Mouse (Mus musculus) forebrain, embryonic 12.5 days (tissue): ENCODE results near the gene Vav2. TPM values are rescaled to one million over a fixed set of nuclear protein-coding genes. Genes with fewer than 3 reads are reported as not detected.

Source experiments
- ATAC-seq: fragments of 200-750 bp; cut with Nextera tagmentation; 2 replicates; pipeline ENCODE4 v1.8.0; 2017; ENCODE audit warnings: moderate TSS enrichment; ENCODE audit not compliant: low FRiP score
- H3K27ac ChIP-seq: fragments of 300-500 bp; sonication (generic); 2 replicates; pipeline ENCODE4 v1.5.1; 2016; ENCODE audit warnings: mild to moderate bottlenecking
- H3K27me3 ChIP-seq: fragments of 300-500 bp; sonication (generic); 2 replicates; pipeline ENCODE4 v1.6.1; 2016; ENCODE audit warnings: mild to moderate bottlenecking
- H3K36me3 ChIP-seq: fragments of 300-500 bp; sonication (generic); replicated peaks from 2 replicates; pipeline ENCODE4 v1.6.1; 2016; ENCODE audit warnings: mild to moderate bottlenecking
- H3K4me1 ChIP-seq: fragments of 300-500 bp; sonication (generic); 2 replicates; pipeline ENCODE4 v1.6.1; 2016
- H3K4me2 ChIP-seq: fragments of 300-500 bp; sonication (generic); 2 replicates; pipeline ENCODE4 v1.6.1; 2016; ENCODE audit warnings: mild to moderate bottlenecking, moderate library complexity
- H3K4me3 ChIP-seq: fragments of 300-500 bp; sonication (generic); replicated peaks from 2 replicates; pipeline ENCODE4 v1.5.1; 2016; ENCODE audit warnings: mild to moderate bottlenecking
- H3K9ac ChIP-seq: fragments of 300-500 bp; sonication (generic); 2 replicates; pipeline ENCODE4 v1.6.1; 2016; ENCODE audit warnings: mild to moderate bottlenecking
- H3K9me3 ChIP-seq: fragments of 300-500 bp; sonication (generic); 2 replicates; pipeline ENCODE4 v1.6.1; 2016
- WGBS: fragments of 180-500 bp; shearing (Covaris S2); methylation state at CpG from one replicate; pipeline ENCODE4 v1.1.7; 2016; 5-methylcytosine and 5-hydroxymethylcytosine counted together
- polyA plus RNA-seq: library from polyadenylated mRNA; unstranded; fragments of >200 nt; fragmentation: Nextera tagmentation; extraction: Ambion mirVana; gene quantifications from 2 replicates; pipeline ENCODE4 v1.2.1, GENCODE M21; 2016

Gene Vav2
- polyA plus RNA-seq, 1 experiment from 2014 or later: 17.2 TPM

- no peak overlapping the region for H3K4me2 ChIP-seq
- no peaks in the 10 kb centered on the region for H3K27me3 ChIP-seq
- H3K4me1 ChIP-seq: peaks cover 70% of the 10 kb centered on the region
- ATAC-seq: no peak
- WGBS: 49% methylated on average over 8 of the region's 8 CpGs
- no peak overlapping the region for H3K4me3 ChIP-seq
- no peaks in the 10 kb centered on the region for H3K36me3 ChIP-seq
- no peak overlapping the region for H3K27ac ChIP-seq
- H3K9ac ChIP-seq: no peak overlapping the region
- no peaks in the 10 kb centered on the region for H3K9me3 ChIP-seq
Measured at GRCm38 (mm10) chr2:27320820-27321219, 106.0 kb downstream of the Vav2 start.

- no peak for ATAC-seq
- peaks cover 71% of the 10 kb centered on the region for H3K4me1 ChIP-seq
- H3K27ac ChIP-seq: no peak overlapping the region
- H3K4me2 ChIP-seq: no peak overlapping the region
- no peaks in the 10 kb centered on the region for H3K9me3 ChIP-seq
- no peak overlapping the region for H3K9ac ChIP-seq
- H3K27me3 ChIP-seq: no peaks in the 10 kb centered on the region
- no peak overlapping the region for H3K4me3 ChIP-seq
- 66% methylated on average over 4 of the region's 4 CpGs for WGBS
- no peaks in the 10 kb centered on the region for H3K36me3 ChIP-seq
Measured at GRCm38 (mm10) chr2:27318606-27319005, 108.2 kb downstream of the Vav2 start.

GRCm38 (mm10) chr2:27318197-27318596 is 108.6 kb downstream of the Vav2 start:
- no peaks in the 10 kb centered on the region for H3K36me3 ChIP-seq
- no peak overlapping the region for H3K27ac ChIP-seq
- H3K27me3 ChIP-seq: no peaks in the 10 kb centered on the region
- ATAC-seq: no peak
- no peak overlapping the region for H3K4me3 ChIP-seq
- H3K9ac ChIP-seq: no peak overlapping the region
- H3K4me2 ChIP-seq: no peak overlapping the region
- WGBS: 58% methylated on average over 1 of the region's 1 CpGs
- H3K4me1 ChIP-seq: peaks cover 67% of the 10 kb centered on the region
- H3K9me3 ChIP-seq: no peaks in the 10 kb centered on the region

GRCm38 (mm10) chr2:27316167-27316566 is 110.7 kb downstream of the Vav2 start:
- no peak for ATAC-seq
- Histone ChIP-seq H3K36me3 (no peaks in the 10 kb centered on the region), H3K4me1 (peaks cover 59% of the 10 kb centered on the region), H3K4me3 (no peak overlapping the region), H3K4me2 (no peak overlapping the region), H3K27me3 (no peaks in the 10 kb centered on the region), H3K9ac (no peak overlapping the region), H3K27ac (no peak overlapping the region), H3K9me3 (no peaks in the 10 kb centered on the region)
- WGBS: 79% methylated on average over 5 of the region's 5 CpGs

GRCm38 (mm10) chr2:27314269-27314668 is 112.6 kb downstream of the Vav2 start:
- 81% methylated on average over 5 of the region's 5 CpGs for WGBS
- H3K27me3 ChIP-seq: no peaks in the 10 kb centered on the region
- no peak overlapping the region for H3K9ac ChIP-seq
- H3K27ac ChIP-seq: no peak overlapping the region
- no peak for ATAC-seq
- no peaks in the 10 kb centered on the region for H3K9me3 ChIP-seq
- peaks cover 51% of the 10 kb centered on the region for H3K4me1 ChIP-seq
- no peak overlapping the region for H3K4me2 ChIP-seq
- no peaks in the 10 kb centered on the region for H3K36me3 ChIP-seq
- no peak overlapping the region for H3K4me3 ChIP-seq

GRCm38 (mm10) chr2:27312500-27312899 is 114.3 kb downstream of the Vav2 start:
- no peak for ATAC-seq
- Histone ChIP-seq H3K27ac (no peak overlapping the region), H3K4me3 (no peak overlapping the region), H3K9ac (no peak overlapping the region; the same call in 1 of the 2 replicates), H3K9me3 (no peaks in the 10 kb centered on the region), H3K4me2 (no peak overlapping the region), H3K36me3 (no peaks in the 10 kb centered on the region), H3K4me1 (peaks cover 41% of the 10 kb centered on the region), H3K27me3 (no peaks in the 10 kb centered on the region)
- 83% methylated on average over 3 of the region's 3 CpGs for WGBS

GRCm38 (mm10) chr2:27311606-27312005 is 115.2 kb downstream of the Vav2 start:
- Histone ChIP-seq H3K9me3 (no peaks in the 10 kb centered on the region), H3K27me3 (no peaks in the 10 kb centered on the region), H3K4me2 (no peak overlapping the region), H3K9ac (no peak overlapping the region), H3K4me3 (no peak overlapping the region), H3K4me1 (peaks cover 41% of the 10 kb centered on the region), H3K36me3 (no peaks in the 10 kb centered on the region), H3K27ac (no peak overlapping the region)
- ATAC-seq: no peak
- 88% methylated on average over 3 of the region's 3 CpGs for WGBS

- no peak for ATAC-seq
Measured at GRCm38 (mm10) chr2:27310908-27311307, 115.9 kb downstream of the Vav2 start.

GRCm38 (mm10) chr2:27310221-27310620 is 116.6 kb downstream of the Vav2 start:
- H3K9me3 ChIP-seq: no peaks in the 10 kb centered on the region
- H3K4me2 ChIP-seq: no peak overlapping the region
- H3K27ac ChIP-seq: no peak overlapping the region
- no peaks in the 10 kb centered on the region for H3K27me3 ChIP-seq
- H3K4me3 ChIP-seq: no peak overlapping the region
- ATAC-seq: no peak
- WGBS: 73% methylated on average over 5 of the region's 5 CpGs
- H3K9ac ChIP-seq: no peak overlapping the region
- peaks cover 32% of the 10 kb centered on the region for H3K4me1 ChIP-seq
- no peaks in the 10 kb centered on the region for H3K36me3 ChIP-seq

More at GRCm38 (mm10) chr2:27310908-27311307, 115.9 kb downstream of the Vav2 start:
- Histone ChIP-seq H3K27ac (no peak overlapping the region), H3K4me2 (no peak overlapping the region), H3K4me1 (peaks cover 38% of the 10 kb centered on the region), H3K9ac (no peak overlapping the region), H3K9me3 (no peaks in the 10 kb centered on the region), H3K4me3 (no peak overlapping the region), H3K27me3 (no peaks in the 10 kb centered on the region), H3K36me3 (no peaks in the 10 kb centered on the region)
- WGBS: 87% methylated on average over 5 of the region's 5 CpGs

- no peak for ATAC-seq
- no peaks in the 10 kb centered on the region for H3K9me3 ChIP-seq
- H3K27me3 ChIP-seq: no peaks in the 10 kb centered on the region
- H3K4me3 ChIP-seq: no peak overlapping the region
- peaks cover 24% of the 10 kb centered on the region for H3K4me1 ChIP-seq
- 93% methylated on average over 8 of the region's 8 CpGs for WGBS
- no peaks in the 10 kb centered on the region for H3K36me3 ChIP-seq
- no peak overlapping the region for H3K27ac ChIP-seq
- H3K9ac ChIP-seq: no peak overlapping the region
- no peak overlapping the region for H3K4me2 ChIP-seq
Measured at GRCm38 (mm10) chr2:27306628-27307027, 120.2 kb downstream of the Vav2 start.

- no peaks in the 10 kb centered on the region for H3K36me3 ChIP-seq
- H3K4me3 ChIP-seq: no peak overlapping the region
- no peak for ATAC-seq
- no peaks in the 10 kb centered on the region for H3K27me3 ChIP-seq
- peaks cover 31% of the 10 kb centered on the region for H3K4me1 ChIP-seq
- H3K27ac ChIP-seq: no peak overlapping the region
- H3K9ac ChIP-seq: no peak overlapping the region
- WGBS: 89% methylated on average over 13 of the region's 13 CpGs
- H3K4me2 ChIP-seq: no peak overlapping the region
- H3K9me3 ChIP-seq: no peaks in the 10 kb centered on the region
Measured at GRCm38 (mm10) chr2:27304741-27305140, 122.1 kb downstream of the Vav2 start.

- H3K9ac ChIP-seq: no peak overlapping the region
- H3K4me3 ChIP-seq: no peak overlapping the region
- H3K9me3 ChIP-seq: no peaks in the 10 kb centered on the region
- no peak for ATAC-seq
- no peaks in the 10 kb centered on the region for H3K36me3 ChIP-seq
- H3K4me1 ChIP-seq: peaks cover 31% of the 10 kb centered on the region
- H3K4me2 ChIP-seq: no peak overlapping the region
- H3K27me3 ChIP-seq: no peaks in the 10 kb centered on the region
- H3K27ac ChIP-seq: no peak overlapping the region
Measured at GRCm38 (mm10) chr2:27304074-27304473, 122.8 kb downstream of the Vav2 start.

- Histone ChIP-seq H3K36me3 (0 out of 2 replicates have a peak, but pooled peaks cover 5% of the 10 kb centered on the region), H3K27ac (peak overlapping the region; percentile 88), H3K4me2 (peak overlapping the region; percentile 23; the same call in 1 of the 2 replicates), H3K9me3 (no peaks in the 10 kb centered on the region), H3K4me1 (peaks cover 31% of the 10 kb centered on the region), H3K27me3 (no peaks in the 10 kb centered on the region), H3K4me3 (no peak overlapping the region), H3K9ac (no peak overlapping the region; the same call in 1 of the 2 replicates)
- peak; percentile 82 for ATAC-seq
- 37% methylated on average over 12 of the region's 12 CpGs for WGBS
Measured at GRCm38 (mm10) chr2:27301444-27302111, 125.3 kb downstream of the Vav2 start.
